Mouse (Mus musculus): ENCODE data around the gene Pop5.

DNA sequence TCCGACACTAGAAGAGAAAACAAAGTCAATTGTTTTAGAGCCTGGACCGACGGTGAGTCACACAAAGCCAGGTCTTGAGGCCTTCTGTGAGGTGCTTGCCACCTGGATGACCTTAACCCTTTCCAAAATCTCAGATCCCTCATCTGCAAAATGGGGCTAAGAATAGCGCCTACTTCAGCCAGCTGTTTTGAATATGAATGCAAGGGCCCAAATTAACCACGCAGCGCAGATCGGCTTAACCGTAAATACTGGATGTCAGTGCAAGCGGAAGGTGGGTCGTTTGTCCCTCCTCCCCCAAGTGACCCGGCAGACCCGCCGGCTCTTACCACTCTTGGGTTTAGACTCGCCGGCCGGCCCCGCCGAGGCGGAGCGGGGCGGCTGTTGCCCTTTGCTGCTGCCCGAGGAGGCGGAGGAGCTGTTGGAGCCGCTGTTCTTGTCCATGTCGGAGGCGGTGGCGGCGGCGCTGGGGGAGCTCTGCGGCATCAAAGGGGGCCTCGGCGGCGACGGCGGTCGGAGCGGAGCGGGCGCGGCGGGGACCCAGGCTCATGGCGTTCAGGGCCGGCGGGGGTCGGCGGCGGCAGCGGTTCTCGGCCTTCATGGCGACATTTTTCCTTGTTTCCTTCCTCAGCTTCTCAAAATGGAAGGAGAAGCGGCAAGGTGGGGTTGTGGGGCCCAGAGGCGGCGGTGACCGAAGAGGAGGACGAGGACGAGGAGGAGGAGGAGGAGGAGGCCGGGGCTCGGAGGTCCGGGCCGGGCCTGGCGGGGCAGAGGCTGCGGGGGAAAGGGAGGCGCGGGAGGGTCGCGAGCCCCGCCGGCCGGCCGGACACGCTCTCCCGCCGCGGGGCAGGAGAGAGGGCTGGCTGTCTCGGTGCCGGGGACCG lies 36.5 kb downstream of the Pop5 start:
- no peak for TF ChIP-seq CTCF (IDR thresholded peaks at IDR 0.05; ENCODE audit: low read depth, low read length)
- no peak for TF ChIP-seq POLR2A (IDR thresholded peaks at IDR 0.05; ENCODE audit: extremely low read depth, insufficient read depth, low read length)
